Mouse (Mus musculus) thymus, postnatal 36 days (tissue): ENCODE measurements around the gene Eif2s1.
"Not testable (repeated sequence)": the region's sequence is repeated elsewhere in the genome, so short reads cannot be mapped to it uniquely, and the experiment has no call there.

ENCODE experiments used
- DNase-seq, 2 experiments: peaks; one replicate each; pipeline ENCODE4 v3.0.0; 2022; ENCODE audit warnings: mixed read lengths in 2 of 2

The Eif2s1 gene

GRCm38 (mm10) chr12:78916278-78916677 is 54.7 kb downstream of the Eif2s1 start:
- DNase-seq, result no peak

GRCm38 (mm10) chr12:78918227-78919078 is 56.8 kb downstream of the Eif2s1 start:
- peak; percentile 82 to 83 for DNase-seq

GRCm38 (mm10) chr12:78919079-78919712 is 57.6 kb downstream of the Eif2s1 start:
- peak; percentile 41 to 55 for DNase-seq

- DNase-seq, result no peak
Observed at GRCm38 (mm10) chr12:78921421-78921820, 59.8 kb downstream of the Eif2s1 start.

- no peak for DNase-seq
Observed at GRCm38 (mm10) chr12:78922058-78922457, 60.4 kb downstream of the Eif2s1 start.

GRCm38 (mm10) chr12:78922977-78923376 is 61.4 kb downstream of the Eif2s1 start:
- not testable (repeated sequence) for DNase-seq

GRCm38 (mm10) chr12:78923539-78924189 is 62.0 kb downstream of the Eif2s1 start:
- no peak for DNase-seq

GRCm38 (mm10) chr12:78927287-78927686 is 65.7 kb downstream of the Eif2s1 start:
- no peak for DNase-seq

GRCm38 (mm10) chr12:78929900-78930299 is 68.3 kb downstream of the Eif2s1 start:
- DNase-seq, result no peak

- no peak for DNase-seq
Observed at GRCm38 (mm10) chr12:78936494-78936893, 74.9 kb downstream of the Eif2s1 start.
